In the genomic region with DNA sequence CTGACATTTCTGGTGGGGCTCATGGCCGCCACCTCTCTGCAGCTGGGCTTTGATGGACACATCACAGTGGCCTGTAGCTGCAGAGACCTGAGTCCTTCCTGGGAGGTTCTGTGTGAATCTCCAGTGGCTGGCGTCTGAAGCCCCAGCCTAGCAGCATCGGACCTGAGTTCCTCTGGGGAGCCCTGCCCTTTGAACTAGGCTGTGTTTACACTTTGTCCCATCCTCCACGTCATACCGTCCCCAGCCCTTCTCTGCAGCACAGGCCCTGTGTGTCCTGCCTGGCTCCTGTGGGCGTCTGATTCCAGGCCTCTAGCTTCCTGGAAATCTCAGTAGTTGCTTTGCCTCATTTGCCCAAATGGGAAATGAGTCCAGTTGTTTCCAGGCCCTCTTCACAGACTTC, we compare ENCODE assay signal across 24 mouse cellular contexts. TPM values are rescaled to one million over a fixed set of nuclear protein-coding genes. Genes with fewer than 3 reads are reported as not detected.
A peak's percentile ranks its signal among the peaks of the same experiment; 100 is the strongest.
DNase-seq lines count a peak whose midpoint lies in the region; ATAC-seq and TF ChIP-seq lines count a peak whose summit lies in the region.
"Had no signal": no experiment of that assay in that cellular context is flagged by ENCODE, and none has a peak within 500 bp of the region (broad histone marks: within the 10 kb centered on the region; RNA-seq: fewer than 3 reads in every experiment).

No protein-coding gene starts in this region.

- no peaks in the 10 kb centered on the region for H3K27me3 ChIP-seq in liver, adult 2 months (ENCODE audit: control insufficient read depth, insufficient read depth, low read length)
- H3K27me3 ChIP-seq in liver, embryonic 13.5 days = no peaks in the 10 kb centered on the region
- H3K27me3 ChIP-seq in liver, embryonic 16.5 days (ENCODE audit: control insufficient read depth, insufficient read depth, low read depth, low read length) = no peaks in the 10 kb centered on the region
- H3K27me3 ChIP-seq: embryonic facial prominence, embryonic 12.5 days; embryonic facial prominence, embryonic 15.5 days; hindbrain, embryonic 12.5 days; hindbrain, embryonic 15.5 days had no signal

- no peak overlapping the region for H3K4me3 ChIP-seq in liver, adult 2 months (ENCODE audit: insufficient read depth, low read depth, low read length)
- no peak overlapping the region for H3K4me3 ChIP-seq in liver, embryonic 13.5 days (replicated peaks)
- H3K4me3 ChIP-seq in liver, embryonic 16.5 days (ENCODE audit: low read depth, low read length) = no peak overlapping the region
- no peak overlapping the region for H3K4me3 ChIP-seq in left cerebral cortex, adult 2 months
- H3K4me3 ChIP-seq: embryonic facial prominence, embryonic 12.5 days; embryonic facial prominence, embryonic 15.5 days; hindbrain, embryonic 12.5 days; hindbrain, embryonic 15.5 days had no signal

- no peak for TF ChIP-seq CTCF in liver, adult 2 months (IDR thresholded peaks at IDR 0.05; ENCODE audit: low read depth, low read length)
- TF ChIP-seq CTCF in left cerebral cortex, adult 2 months (IDR thresholded peaks at IDR 0.05) = no peak

- peak; percentile 14; the same call in 1 of the 2 replicates for ATAC-seq in liver, embryonic 13.5 days (ENCODE audit: low read depth)
- ATAC-seq in liver, embryonic 16.5 days (ENCODE audit: low read depth) = peak; percentile 50
- ATAC-seq: activated CD4-positive, CD25-positive, alpha-beta regulatory T cell, adult 4 months; CD4-positive, CD25-positive, alpha-beta regulatory T cell, adult 4 months; forebrain, embryonic 14.5 days; forebrain, postnatal 0 days had no signal

- peak; percentile 49 for DNase-seq in liver
- DNase-seq in liver, adult 2 months (ENCODE audit: extremely low read depth, low read depth, low spot score) = peak; percentile 82
- DNase-seq in liver, embryonic 13.5 days = no peak
- no peak for DNase-seq in left cerebral cortex, adult 2 months (ENCODE audit: extremely low spot score in 1 of 2, low spot score in 2 of 2)
- DNase-seq in MN1 (ENCODE audit: low spot score) = no peak
- no peak for DNase-seq in right cerebral cortex, postnatal 4 days
- DNase-seq in adrenal gland, adult 18-20 months (ENCODE audit: low spot score in 2 of 2) = no peak
- DNase-seq: adrenal gland, postnatal 10 days; adrenal gland, postnatal 36 days; cerebellum, adult 18-20 months; cerebellum, adult 9-10 months; cerebellum, postnatal 14 days; forebrain, postnatal 0 days; gastrocnemius, postnatal 10 days; heart, adult 11 months had no signal

- WGBS in liver, adult 2 months = 26% methylated on average over 6 of the region's 6 CpGs
- 79% methylated on average over 6 of the region's 6 CpGs for WGBS in liver, embryonic 13.5 days (ENCODE audit: insufficient replicate concordance)
- WGBS in liver, embryonic 16.5 days (ENCODE audit: insufficient replicate concordance) = 69% methylated on average over 6 of the region's 6 CpGs

- no peak for TF ChIP-seq POLR2A in liver, adult 2 months (IDR thresholded peaks at IDR 0.05; ENCODE audit: extremely low read depth, insufficient read depth, low read length)

- peaks cover 9% of the 10 kb centered on the region; the same call in 1 of the 2 replicates for H3K79me2 ChIP-seq in liver, adult 2 months (ENCODE audit: control insufficient read depth, insufficient read depth, low read length)

- H3K9me3 ChIP-seq in liver, embryonic 13.5 days (replicated peaks) = no peaks in the 10 kb centered on the region
- no peaks in the 10 kb centered on the region for H3K9me3 ChIP-seq in liver, embryonic 16.5 days (replicated peaks; ENCODE audit: control insufficient read depth, low read length)
- H3K9me3 ChIP-seq: embryonic facial prominence, embryonic 12.5 days; embryonic facial prominence, embryonic 15.5 days; hindbrain, embryonic 12.5 days; hindbrain, embryonic 15.5 days had no signal

- H3K27ac ChIP-seq in liver, adult 2 months (replicated peaks; ENCODE audit: insufficient read depth, low read depth, low read length) = peak overlapping the region; percentile 75
- peak overlapping the region; percentile 99 for H3K27ac ChIP-seq in liver, embryonic 13.5 days
- H3K27ac ChIP-seq in liver, embryonic 16.5 days (ENCODE audit: low read length) = peak overlapping the region; percentile 81
- H3K27ac ChIP-seq in left cerebral cortex, adult 2 months = no peak overlapping the region
- H3K27ac ChIP-seq: embryonic facial prominence, embryonic 12.5 days; embryonic facial prominence, embryonic 15.5 days; hindbrain, embryonic 12.5 days; hindbrain, embryonic 15.5 days had no signal

- peak overlapping the region; percentile 27; the same call in 1 of the 2 replicates for H3K9ac ChIP-seq in liver, adult 2 months (ENCODE audit: low read depth, low read length)
- H3K9ac ChIP-seq in liver, embryonic 13.5 days = no peak overlapping the region
- H3K9ac ChIP-seq in liver, embryonic 16.5 days (ENCODE audit: low read depth, low read length) = no peak overlapping the region; the same call in 1 of the 2 replicates
- H3K9ac ChIP-seq: embryonic facial prominence, embryonic 12.5 days; embryonic facial prominence, embryonic 15.5 days; forebrain, postnatal 0 days; hindbrain, embryonic 12.5 days; hindbrain, embryonic 15.5 days had no signal

- peaks cover 8% of the 10 kb centered on the region; the same call in 1 of the 2 replicates for H3K36me3 ChIP-seq in liver, adult 2 months (ENCODE audit: control insufficient read depth, insufficient read depth, low read length)
- H3K36me3 ChIP-seq in liver, embryonic 13.5 days = peaks cover 93% of the 10 kb centered on the region
- peaks cover 33% of the 10 kb centered on the region for H3K36me3 ChIP-seq in liver, embryonic 16.5 days (ENCODE audit: control insufficient read depth, insufficient read depth)

- H3K4me2 ChIP-seq in liver, embryonic 13.5 days = no peak overlapping the region
- H3K4me2 ChIP-seq in liver, embryonic 16.5 days (ENCODE audit: low read depth, low read length) = no peak overlapping the region
- H3K4me2 ChIP-seq: embryonic facial prominence, embryonic 12.5 days; embryonic facial prominence, embryonic 15.5 days; heart, embryonic 11.5 days; hindbrain, embryonic 12.5 days; hindbrain, embryonic 15.5 days had no signal

- H3K4me1 ChIP-seq in liver, adult 2 months (ENCODE audit: control insufficient read depth, insufficient read depth, low read length) = peaks cover 17% of the 10 kb centered on the region
- peaks cover 54% of the 10 kb centered on the region for H3K4me1 ChIP-seq in liver, embryonic 13.5 days (replicated peaks)
- H3K4me1 ChIP-seq in liver, embryonic 16.5 days (ENCODE audit: control insufficient read depth, low read depth, low read length) = peaks cover 35% of the 10 kb centered on the region
- H3K4me1 ChIP-seq: embryonic facial prominence, embryonic 12.5 days; embryonic facial prominence, embryonic 15.5 days; hindbrain, embryonic 12.5 days; hindbrain, embryonic 15.5 days had no signal

- intact Hi-C loops in left cerebral cortex, adult 2 months (cut with DNase I) = no loop called here

RNA-seq across cellular contexts. Expression of gene Dnajc11, which starts 19.7 kb away (rescaled TPM):
- total RNA-seq in liver, adult 2 months (2014; rRNA removed) = 23.9 and 27.4 TPM in 2 replicates
- 47.9 and 52.6 TPM in 2 replicates for polyA plus RNA-seq in liver, adult 2 months (2012; rRNA removed)
- 58.3 and 66.6 TPM in 2 replicates for polyA plus RNA-seq in liver, embryonic 13.5 days (2015; fragmentation: Nextera tagmentation; extraction: Ambion mirVana)
- 40.5 and 44.0 TPM in 2 replicates for polyA plus RNA-seq in liver, embryonic 16.5 days (2015; fragmentation: Nextera tagmentation; extraction: Ambion mirVana)
- total RNA-seq in left cerebral cortex, adult 2 months (2021) = 10 to 100 TPM; 61.8 to 66.6 TPM
- total RNA-seq in adrenal gland, adult 18-20 months (2021) = 10 to 100 TPM; 78.1 to 88.9 TPM

RNA-seq across cellular contexts. Expression of gene Thap3, which starts 35.6 kb away (rescaled TPM):
- total RNA-seq in liver, adult 2 months (2014; rRNA removed) = 7.9 and 8.0 TPM in 2 replicates
- 20.8 and 24.1 TPM in 2 replicates for polyA plus RNA-seq in liver, adult 2 months (2012; rRNA removed)
- polyA plus RNA-seq in liver, embryonic 13.5 days (2015; fragmentation: Nextera tagmentation; extraction: Ambion mirVana) = 7.8 and 8.1 TPM in 2 replicates
- polyA plus RNA-seq in liver, embryonic 16.5 days (2015; fragmentation: Nextera tagmentation; extraction: Ambion mirVana) = 5.9 and 7.1 TPM in 2 replicates
- total RNA-seq in left cerebral cortex, adult 2 months (2021) = 10 to 100 TPM; 19.2 to 20.7 TPM
- total RNA-seq in adrenal gland, adult 18-20 months (2021) = 10 to 100 TPM; 18.2 to 19.9 TPM

RNA-seq across cellular contexts. Expression of gene Phf13, which starts 42.8 kb away (rescaled TPM):
- total RNA-seq in liver, adult 2 months (2014; rRNA removed) = 1.3 and 1.4 TPM in 2 replicates
- 1.9 and 2.7 TPM in 2 replicates for polyA plus RNA-seq in liver, adult 2 months (2012; rRNA removed)
- polyA plus RNA-seq in liver, embryonic 13.5 days (2015; fragmentation: Nextera tagmentation; extraction: Ambion mirVana) = 5.4 and 6.2 TPM in 2 replicates
- 4.1 and 4.5 TPM in 2 replicates for polyA plus RNA-seq in liver, embryonic 16.5 days (2015; fragmentation: Nextera tagmentation; extraction: Ambion mirVana)
- total RNA-seq in left cerebral cortex, adult 2 months (2021) = 10 to 100 TPM; 18.9 to 19.6 TPM
- 10 to 100 TPM; 12.4 to 13.2 TPM for total RNA-seq in adrenal gland, adult 18-20 months (2021)

RNA-seq across cellular contexts. Expression of gene Klhl21, which starts 55.4 kb away (rescaled TPM):
- total RNA-seq in liver, adult 2 months (2014; rRNA removed) = 25.8 and 30.8 TPM in 2 replicates
- polyA plus RNA-seq in liver, adult 2 months (2012; rRNA removed) = 21.8 and 23.9 TPM in 2 replicates
- polyA plus RNA-seq in liver, embryonic 13.5 days (2015; fragmentation: Nextera tagmentation; extraction: Ambion mirVana) = 6.0 and 6.5 TPM in 2 replicates
- polyA plus RNA-seq in liver, embryonic 16.5 days (2015; fragmentation: Nextera tagmentation; extraction: Ambion mirVana) = 3.8 and 4.6 TPM in 2 replicates
- total RNA-seq in left cerebral cortex, adult 2 months (2021) = 10 to 100 TPM; 18.5 to 19.3 TPM
- total RNA-seq in adrenal gland, adult 18-20 months (2021) = 10 to 100 TPM; 18.3 to 28.2 TPM

Comparison
In these comparisons a context has a peak if more than half of its experiments do, and no peak if none do; other contexts are left out.
1. DNase-seq: peak in liver (single experiment) and liver, adult 2 months (single experiment); none in liver, embryonic 13.5 days (single experiment), left cerebral cortex, adult 2 months (0 of 2), MN1 (single experiment), right cerebral cortex, postnatal 4 days (single experiment) and adrenal gland, adult 18-20 months (0 of 2).